12 mouse cellular contexts compared by ENCODE assay signal in genomic region chr11:109271399-109271798, GRCm38 (mm10).
"Had no signal": no experiment of that assay in that cellular context is flagged by ENCODE, and none has a peak within 500 bp of the region (broad histone marks: within the 10 kb centered on the region; RNA-seq: fewer than 3 reads in every experiment).

No protein-coding gene starts in this region.

- H3K9me3 ChIP-seq: limb, embryonic 13.5 days; midbrain, embryonic 15.5 days; neural tube, embryonic 12.5 days had no signal

- H3K27me3 ChIP-seq: limb, embryonic 13.5 days; midbrain, embryonic 15.5 days; neural tube, embryonic 12.5 days had no signal

- H3K9ac ChIP-seq: limb, embryonic 13.5 days; liver, embryonic 14.5 days; midbrain, embryonic 15.5 days; neural tube, embryonic 12.5 days had no signal

- ATAC-seq: midbrain, embryonic 15.5 days had no signal

- H3K36me3 ChIP-seq: midbrain, embryonic 15.5 days; neural tube, embryonic 12.5 days had no signal

- H3K4me3 ChIP-seq: layer of hippocampus, adult 2 months; limb, embryonic 13.5 days; midbrain, embryonic 15.5 days; neural tube, embryonic 12.5 days had no signal

- H3K27ac ChIP-seq: layer of hippocampus, adult 2 months; liver, embryonic 14.5 days; midbrain, embryonic 15.5 days; neural tube, embryonic 12.5 days had no signal

- DNase-seq: kidney, adult 18-20 months; kidney, postnatal 10 days; kidney, postnatal 4 days; lung, adult 18-20 months; right cerebral cortex, postnatal 14 days; thymus, postnatal 36 days had no signal

- H3K4me2 ChIP-seq: midbrain, embryonic 11.5 days; midbrain, embryonic 15.5 days; neural tube, embryonic 12.5 days had no signal
